Mouse (Mus musculus): ENCODE results near the gene Hoxc11.

- TF ChIP-seq CTCF (conservative IDR thresholded peaks at IDR 0.05; ENCODE audit: low read length), result no peak
- TF ChIP-seq POU5F1 (IDR thresholded peaks at IDR 0.05; ENCODE audit: borderline replicate concordance, low read length), result no peak
Measured at GRCm38 (mm10) chr15:103005797-103006196, 51.6 kb downstream of the Hoxc11 start.

Measured in E14TG2a.4 (cell line).